Mouse (Mus musculus): Measurements from ENCODE around the gene Olfr605. TPM values are rescaled to one million over a fixed set of nuclear protein-coding genes. Genes with fewer than 3 reads are reported as not detected.
"Not testable (repeated sequence)": the region's sequence is repeated elsewhere in the genome, so short reads cannot be mapped to it uniquely, and the experiment has no call there.

Olfr605 gene
- total RNA-seq (2014; rRNA removed) (not detected in 2 replicates), polyA plus RNA-seq (2012; rRNA removed) (not detected in 2 replicates)

DNA sequence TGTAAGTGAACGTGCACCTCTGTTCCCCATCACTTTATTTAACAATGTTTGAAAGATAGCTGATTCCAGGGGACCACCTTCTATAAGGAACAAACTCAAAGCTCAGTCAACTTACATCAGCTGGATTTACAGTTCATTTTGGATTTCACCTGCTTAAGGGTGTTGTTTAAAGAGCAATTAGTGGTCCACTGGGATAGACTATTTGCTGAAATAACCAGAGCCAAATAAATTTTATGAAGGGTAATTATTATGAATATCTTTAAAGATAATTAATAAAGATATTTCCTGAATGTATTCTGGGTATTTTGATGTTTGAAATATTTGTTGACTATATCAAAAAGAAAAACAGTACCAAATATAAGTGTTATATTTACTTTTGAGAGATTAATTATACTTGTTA lies at the start of gene Olfr605:
Gene Olfr605, minus strand, starts transcription at position 101 of the 400 bp plus-strand sequence.
- no peaks in the 10 kb centered on the region for H3K36me3 ChIP-seq (ENCODE audit: control insufficient read depth, insufficient read depth, low read length)
- no peak within 1 kb of the TSS for H3K4me3 ChIP-seq (ENCODE audit: insufficient read depth, low read depth, low read length)
- H3K27ac ChIP-seq (replicated peaks; ENCODE audit: insufficient read depth, low read depth, low read length) = no peak within 1 kb of the TSS
- no peaks in the 10 kb centered on the region for H3K79me2 ChIP-seq (ENCODE audit: control insufficient read depth, insufficient read depth, low read length)
- H3K27me3 ChIP-seq (ENCODE audit: control insufficient read depth, insufficient read depth, low read length) = no peaks in the 10 kb centered on the region
- no peak for TF ChIP-seq POLR2A (IDR thresholded peaks at IDR 0.05; ENCODE audit: extremely low read depth, insufficient read depth, low read length)
- no peak for TF ChIP-seq CTCF (IDR thresholded peaks at IDR 0.05; ENCODE audit: low read depth, low read length)
- no peak for DNase-seq (ENCODE audit: extremely low read depth, low read depth, low spot score)
- H3K4me1 ChIP-seq (ENCODE audit: control insufficient read depth, insufficient read depth, low read length) = no peaks in the 10 kb centered on the region
- WGBS = 83% methylated on average over 1 of the region's 1 CpGs
- H3K9ac ChIP-seq (ENCODE audit: low read depth, low read length) = no peak within 1 kb of the TSS

DNA sequence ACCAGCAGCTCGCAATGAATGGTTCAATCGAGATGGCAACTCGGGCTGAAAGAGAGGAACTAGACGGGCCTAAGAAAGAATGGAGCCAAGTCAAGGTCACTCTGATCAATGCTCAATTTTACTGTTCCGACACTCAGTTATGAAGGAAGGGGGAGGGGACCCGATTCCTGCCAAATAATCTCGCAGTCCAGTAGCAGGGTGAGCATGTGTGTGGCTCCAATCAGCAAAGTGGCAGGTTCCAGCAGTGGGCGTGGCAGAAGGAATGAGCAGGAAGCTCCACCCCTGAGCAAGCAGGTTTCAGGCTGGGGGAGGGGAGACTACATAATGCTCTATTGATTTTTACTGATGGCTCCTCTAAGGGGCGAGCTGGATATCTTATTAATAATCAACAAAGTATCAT lies 31.9 kb upstream of the Olfr605 start:
- H3K4me1 ChIP-seq (ENCODE audit: control insufficient read depth, insufficient read depth, low read length); H3K36me3 ChIP-seq (ENCODE audit: control insufficient read depth, insufficient read depth, low read length); H3K79me2 ChIP-seq (ENCODE audit: control insufficient read depth, insufficient read depth, low read length); H3K9ac ChIP-seq (ENCODE audit: low read depth, low read length); H3K4me3 ChIP-seq (ENCODE audit: insufficient read depth, low read depth, low read length); H3K27ac ChIP-seq (replicated peaks; ENCODE audit: insufficient read depth, low read depth, low read length); DNase-seq (ENCODE audit: extremely low read depth, low read depth, low spot score); H3K27me3 ChIP-seq (ENCODE audit: control insufficient read depth, insufficient read depth, low read length): not testable (repeated sequence)
- 75% methylated on average over 9 of the region's 9 CpGs for WGBS

DNA sequence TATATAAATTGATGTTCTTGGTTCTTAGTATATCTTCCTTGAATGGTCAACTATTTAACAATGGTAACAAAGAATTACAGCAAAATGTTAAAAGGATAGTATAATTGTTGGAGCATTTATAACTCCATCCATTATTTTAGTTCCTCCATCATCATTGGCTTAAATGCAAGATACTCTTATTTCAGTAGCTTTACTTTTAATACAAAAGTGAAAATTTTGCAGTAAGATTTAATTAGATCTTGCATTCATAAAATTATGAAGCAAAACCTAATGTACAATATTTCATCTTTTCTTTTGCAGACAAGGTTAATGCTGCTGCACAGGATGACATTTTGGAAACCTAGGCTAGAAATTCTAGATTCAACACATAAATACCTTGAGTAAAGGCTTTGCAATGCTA lies 24.3 kb upstream of the Olfr605 start, which contains the start of gene Olfr608:
Gene Olfr608, plus strand, starts transcription at position 301 of the 400 bp plus-strand sequence.
- DNase-seq (ENCODE audit: extremely low read depth, low read depth, low spot score) = no peak
- Histone ChIP-seq H3K27me3 (ENCODE audit: control insufficient read depth, insufficient read depth, low read length) (no peaks in the 10 kb centered on the region), H3K79me2 (ENCODE audit: control insufficient read depth, insufficient read depth, low read length) (no peaks in the 10 kb centered on the region), H3K9ac (ENCODE audit: low read depth, low read length) (no peak within 1 kb of the TSS), H3K36me3 (ENCODE audit: control insufficient read depth, insufficient read depth, low read length) (no peaks in the 10 kb centered on the region), H3K4me1 (ENCODE audit: control insufficient read depth, insufficient read depth, low read length) (no peaks in the 10 kb centered on the region), H3K4me3 (ENCODE audit: insufficient read depth, low read depth, low read length) (no peak within 1 kb of the TSS), H3K27ac (replicated peaks; ENCODE audit: insufficient read depth, low read depth, low read length) (no peak within 1 kb of the TSS)
- TF ChIP-seq POLR2A (IDR thresholded peaks at IDR 0.05; ENCODE audit: extremely low read depth, insufficient read depth, low read length) (no peak), CTCF (IDR thresholded peaks at IDR 0.05; ENCODE audit: low read depth, low read length) (no peak)

DNA sequence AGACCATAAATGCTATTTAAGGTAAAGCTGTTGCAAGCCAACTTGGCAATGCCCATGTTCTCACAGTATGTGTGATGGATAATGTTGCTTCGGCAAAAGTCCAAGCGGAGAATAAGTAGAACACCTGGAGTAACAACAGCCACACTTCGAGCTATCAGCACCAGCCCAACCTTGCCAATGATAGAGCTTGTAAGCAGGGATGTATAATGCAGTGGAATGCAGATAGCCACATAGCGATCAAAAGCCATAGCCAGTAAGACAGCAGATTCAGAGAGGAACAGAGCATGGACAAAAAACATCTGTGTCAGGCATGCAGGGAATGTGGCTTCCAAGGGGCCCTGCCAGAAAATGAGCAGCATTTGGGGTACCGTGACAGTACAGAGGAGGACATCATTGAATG lies 15.4 kb upstream of the Olfr605 start:
- H3K79me2 ChIP-seq (ENCODE audit: control insufficient read depth, insufficient read depth, low read length) = no peaks in the 10 kb centered on the region
- no peak overlapping the region for H3K4me3 ChIP-seq (ENCODE audit: insufficient read depth, low read depth, low read length)
- H3K9ac ChIP-seq (ENCODE audit: low read depth, low read length) = no peak overlapping the region
- 89% methylated on average over 5 of the region's 5 CpGs for WGBS
- H3K36me3 ChIP-seq (ENCODE audit: control insufficient read depth, insufficient read depth, low read length) = no peaks in the 10 kb centered on the region
- TF ChIP-seq POLR2A (IDR thresholded peaks at IDR 0.05; ENCODE audit: extremely low read depth, insufficient read depth, low read length) = no peak
- no peak for TF ChIP-seq CTCF (IDR thresholded peaks at IDR 0.05; ENCODE audit: low read depth, low read length)
- no peak for DNase-seq (ENCODE audit: extremely low read depth, low read depth, low spot score)
- H3K4me1 ChIP-seq (ENCODE audit: control insufficient read depth, insufficient read depth, low read length) = no peaks in the 10 kb centered on the region
- no peak overlapping the region for H3K27ac ChIP-seq (replicated peaks; ENCODE audit: insufficient read depth, low read depth, low read length)
- H3K27me3 ChIP-seq (ENCODE audit: control insufficient read depth, insufficient read depth, low read length) = no peaks in the 10 kb centered on the region

DNA sequence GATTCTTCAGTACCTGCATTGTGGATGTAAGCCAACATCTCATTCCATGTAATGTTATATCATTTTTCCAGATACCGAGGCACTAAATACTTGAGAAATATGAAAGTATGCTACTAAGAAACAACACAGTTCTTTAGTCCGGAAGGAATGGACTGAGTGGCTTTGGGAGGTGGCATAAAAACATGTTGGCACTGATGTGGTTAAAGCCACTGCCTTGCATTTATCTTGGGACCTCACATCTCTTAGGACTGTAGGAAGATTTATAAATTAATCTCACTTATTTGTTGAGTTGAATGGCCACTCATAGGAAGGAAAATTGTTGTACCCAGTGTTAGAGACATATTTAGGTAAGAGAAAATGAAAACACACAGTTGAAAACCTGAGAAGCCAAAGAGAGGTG lies 3.5 kb upstream of the Olfr605 start, which contains the start of gene Olfr606:
Gene Olfr606, plus strand, starts transcription at position 301 of the 400 bp plus-strand sequence.
- Histone ChIP-seq H3K79me2 (ENCODE audit: control insufficient read depth, insufficient read depth, low read length) (no peaks in the 10 kb centered on the region), H3K4me3 (ENCODE audit: insufficient read depth, low read depth, low read length) (no peak within 1 kb of the TSS), H3K27me3 (ENCODE audit: control insufficient read depth, insufficient read depth, low read length) (no peaks in the 10 kb centered on the region), H3K36me3 (ENCODE audit: control insufficient read depth, insufficient read depth, low read length) (no peaks in the 10 kb centered on the region), H3K4me1 (ENCODE audit: control insufficient read depth, insufficient read depth, low read length) (no peaks in the 10 kb centered on the region), H3K9ac (ENCODE audit: low read depth, low read length) (no peak within 1 kb of the TSS), H3K27ac (replicated peaks; ENCODE audit: insufficient read depth, low read depth, low read length) (no peak within 1 kb of the TSS)
- DNase-seq (ENCODE audit: extremely low read depth, low read depth, low spot score) = no peak
- 86% methylated on average over 2 of the region's 2 CpGs for WGBS
- TF ChIP-seq CTCF (IDR thresholded peaks at IDR 0.05; ENCODE audit: low read depth, low read length) = no peak

DNA sequence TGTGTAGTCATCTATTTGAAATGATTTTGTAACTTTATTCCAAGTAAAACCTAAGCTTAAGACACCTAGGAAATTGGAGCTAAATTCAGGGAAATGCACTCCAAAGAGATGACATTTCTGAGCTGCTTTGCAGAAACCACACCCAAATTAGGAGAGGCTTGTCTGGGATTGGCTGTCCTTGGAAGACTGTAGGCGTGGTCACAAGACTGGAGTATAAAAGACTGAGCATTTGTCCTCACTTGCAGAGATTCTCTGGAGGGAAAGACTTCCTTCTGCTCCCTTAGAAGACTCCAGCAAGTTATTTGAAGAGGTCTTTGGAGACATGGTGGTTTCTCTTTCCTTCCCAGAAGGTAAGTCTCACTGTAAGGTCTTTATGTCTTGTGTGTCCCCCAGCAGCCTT lies 30.5 kb downstream of the Olfr605 start, which contains the start of gene Usp17lc:
Gene Usp17lc, plus strand, starts transcription at position 301 of the 400 bp plus-strand sequence.
- H3K4me3 ChIP-seq (ENCODE audit: insufficient read depth, low read depth, low read length); H3K36me3 ChIP-seq (ENCODE audit: control insufficient read depth, insufficient read depth, low read length); H3K27ac ChIP-seq (replicated peaks; ENCODE audit: insufficient read depth, low read depth, low read length); H3K79me2 ChIP-seq (ENCODE audit: control insufficient read depth, insufficient read depth, low read length); H3K9ac ChIP-seq (ENCODE audit: low read depth, low read length); H3K27me3 ChIP-seq (ENCODE audit: control insufficient read depth, insufficient read depth, low read length); H3K4me1 ChIP-seq (ENCODE audit: control insufficient read depth, insufficient read depth, low read length); DNase-seq (ENCODE audit: extremely low read depth, low read depth, low spot score): not testable (repeated sequence)
- 67% methylated on average over 1 of the region's 1 CpGs for WGBS

DNA sequence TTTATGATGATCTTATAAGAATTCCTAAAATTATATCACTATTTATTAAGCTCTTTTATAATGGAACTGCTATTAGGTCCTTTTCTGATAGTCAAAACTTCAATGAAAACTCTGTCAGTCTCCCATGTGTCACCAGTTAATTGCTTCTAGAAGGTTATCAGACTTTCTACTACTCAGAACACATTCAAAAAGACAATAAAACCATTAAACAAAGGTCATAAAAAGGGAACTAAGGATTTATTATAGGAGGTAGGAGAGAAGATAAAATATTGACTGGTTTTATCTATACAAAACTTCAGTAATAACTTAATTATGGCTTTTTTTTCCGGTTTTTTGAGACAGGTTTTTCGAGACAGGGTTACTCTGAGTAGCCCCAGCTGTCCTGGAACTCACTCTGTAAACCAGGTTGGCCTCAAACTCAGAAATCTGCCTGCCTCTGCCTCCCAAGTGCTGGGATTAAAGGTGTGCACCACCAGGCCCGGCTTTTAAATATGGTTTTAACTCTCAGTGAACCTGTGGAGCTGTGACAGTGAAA lies 38.7 kb downstream of the Olfr605 start:
- H3K27ac ChIP-seq (replicated peaks; ENCODE audit: insufficient read depth, low read depth, low read length); H3K4me1 ChIP-seq (ENCODE audit: control insufficient read depth, insufficient read depth, low read length); H3K9ac ChIP-seq (ENCODE audit: low read depth, low read length); H3K79me2 ChIP-seq (ENCODE audit: control insufficient read depth, insufficient read depth, low read length); H3K36me3 ChIP-seq (ENCODE audit: control insufficient read depth, insufficient read depth, low read length); DNase-seq (ENCODE audit: extremely low read depth, low read depth, low spot score); H3K27me3 ChIP-seq (ENCODE audit: control insufficient read depth, insufficient read depth, low read length); H3K4me3 ChIP-seq (ENCODE audit: insufficient read depth, low read depth, low read length): not testable (repeated sequence)
- WGBS = 63% methylated on average over 3 of the region's 3 CpGs
